Mouse (Mus musculus) testis, adult 2 months (tissue): Measurements from ENCODE around the gene Dgkg.

Experiments
- CTCF ChIP-seq: fragments of 200-500 bp; IDR thresholded peaks from 2 replicates; pipeline ENCODE4 v1.5.1; 2012; ENCODE audit warnings: low read depth, mild to moderate bottlenecking, inconsistent platforms, low read length, moderate library complexity; ENCODE audit not compliant: control insufficient read depth, insufficient read depth, insufficient replicate concordance
- POLR2A ChIP-seq: fragments of 200-500 bp; IDR thresholded peaks from 2 replicates; pipeline ENCODE4 v1.6.1; 2012; ENCODE audit warnings: low read depth, mild to moderate bottlenecking, inconsistent platforms, low read length, moderate library complexity; ENCODE audit not compliant: control insufficient read depth

DNA sequence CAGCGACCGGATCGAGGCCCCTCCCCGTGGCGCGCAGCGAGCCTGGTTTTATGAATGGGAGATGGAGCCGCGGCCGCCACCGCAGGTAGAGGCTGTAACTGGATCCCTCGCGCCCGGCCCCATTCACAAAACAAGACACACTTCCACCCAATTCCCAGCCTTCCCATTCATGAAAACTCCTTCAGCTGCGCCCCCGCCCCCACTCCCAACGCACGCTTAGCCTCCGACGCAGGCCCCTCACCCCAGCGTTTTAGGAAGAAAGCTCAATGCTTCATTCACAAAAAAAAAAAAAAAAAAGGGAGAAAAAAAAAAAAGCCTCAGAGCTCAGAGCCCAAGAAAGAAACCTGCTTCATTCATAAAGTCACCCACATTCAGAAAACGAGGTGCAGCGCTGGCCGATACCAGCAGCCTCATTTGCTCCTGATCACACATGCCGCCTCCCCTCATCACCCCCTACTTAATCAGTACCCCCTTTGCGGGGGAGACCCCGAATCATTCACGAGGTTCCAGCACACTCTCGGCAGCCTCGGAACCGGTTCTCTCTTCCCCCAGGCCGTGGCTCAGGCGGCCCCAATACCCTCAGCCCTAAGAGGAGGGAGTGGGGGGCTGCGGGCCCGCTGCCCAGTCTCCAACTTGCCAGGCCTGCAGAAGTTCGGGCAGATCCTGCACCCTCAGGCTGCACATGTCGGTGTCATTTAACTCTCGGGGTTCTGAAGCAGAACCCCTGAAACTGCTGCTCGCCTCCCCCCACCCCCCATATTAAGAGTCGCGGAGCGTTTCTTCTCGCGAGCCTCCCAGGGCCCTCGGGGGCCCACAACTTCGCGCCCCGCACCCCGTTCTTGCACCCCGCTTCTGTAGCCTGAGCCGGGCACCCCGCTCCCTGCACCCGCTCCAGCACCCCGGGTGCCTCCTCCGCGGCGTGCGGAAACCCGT lies 218.3 kb downstream of the Dgkg start:
- TF ChIP-seq POLR2A (no peak), CTCF (no peak)
